8 mouse cellular contexts compared by ENCODE assay signal in genomic region chr11:68902047-68902364, GRCm38 (mm10). TPM values are rescaled to one million over a fixed set of nuclear protein-coding genes. Genes with fewer than 3 reads are reported as not detected.
DNase-seq lines count a peak whose midpoint lies in the region; ATAC-seq and TF ChIP-seq lines count a peak whose summit lies in the region.

No protein-coding gene starts in this region.

- peak overlapping the region; percentile 99 for H3K9ac ChIP-seq in kidney, embryonic 14.5 days (ENCODE audit: low read depth, low read length)
- peak overlapping the region; percentile 98 for H3K9ac ChIP-seq in hindbrain, embryonic 12.5 days
- H3K9ac ChIP-seq in midbrain, embryonic 12.5 days (replicated peaks): peak overlapping the region; percentile 89

- peak overlapping the region; percentile 99 for H3K4me3 ChIP-seq in kidney, embryonic 14.5 days (ENCODE audit: low read length)
- peak overlapping the region; percentile 63 for H3K4me3 ChIP-seq in bone marrow macrophage, adult 2 months (ENCODE audit: insufficient read depth, low read length)
- H3K4me3 ChIP-seq in hindbrain, embryonic 12.5 days: peak overlapping the region; percentile 91
- H3K4me3 ChIP-seq in midbrain, embryonic 12.5 days: peak overlapping the region; percentile 72

- under 1% methylated on average over 10 of the region's 10 CpGs for WGBS in kidney, embryonic 14.5 days
- 2% methylated on average over 10 of the region's 10 CpGs for WGBS in hindbrain, embryonic 12.5 days
- under 1% methylated on average over 10 of the region's 10 CpGs for WGBS in midbrain, embryonic 12.5 days

- no peaks in the 10 kb centered on the region for H3K9me3 ChIP-seq in kidney, embryonic 14.5 days (ENCODE audit: control insufficient read depth, low read length)
- H3K9me3 ChIP-seq in hindbrain, embryonic 12.5 days (replicated peaks): no peaks in the 10 kb centered on the region
- 0 out of 2 replicates have a peak, but pooled peaks cover 2% of the 10 kb centered on the region for H3K9me3 ChIP-seq in midbrain, embryonic 12.5 days

- peaks cover 5% of the 10 kb centered on the region; the same call in 1 of the 2 replicates for H3K4me1 ChIP-seq in kidney, embryonic 14.5 days (ENCODE audit: control insufficient read depth, insufficient read depth, low read length)
- H3K4me1 ChIP-seq in bone marrow macrophage, adult 2 months (ENCODE audit: control insufficient read depth, insufficient read depth, low read length): peaks cover 10% of the 10 kb centered on the region
- H3K4me1 ChIP-seq in hindbrain, embryonic 12.5 days: peaks cover 9% of the 10 kb centered on the region
- H3K4me1 ChIP-seq in midbrain, embryonic 12.5 days: peaks cover 14% of the 10 kb centered on the region

- H3K27me3 ChIP-seq in kidney, embryonic 14.5 days (ENCODE audit: control insufficient read depth, insufficient read depth, low read length): no peaks in the 10 kb centered on the region
- peaks cover 12% of the 10 kb centered on the region; the same call in 1 of the 2 replicates for H3K27me3 ChIP-seq in hindbrain, embryonic 12.5 days
- peaks cover 13% of the 10 kb centered on the region; the same call in 1 of the 2 replicates for H3K27me3 ChIP-seq in midbrain, embryonic 12.5 days

- ATAC-seq in kidney, embryonic 14.5 days (ENCODE audit: low FRiP score, low TSS enrichment): no peak
- ATAC-seq in hindbrain, embryonic 12.5 days (ENCODE audit: low FRiP score): 0 out of 2 replicates have a peak, but pooled peaks have one; percentile 14
- ATAC-seq in midbrain, embryonic 12.5 days (ENCODE audit: low FRiP score, low read depth): no peak

- TF ChIP-seq CTCF in bone marrow macrophage, adult 2 months (IDR thresholded peaks at IDR 0.05; ENCODE audit: low read depth, low read length): no peak

- peaks cover 43% of the 10 kb centered on the region for H3K36me3 ChIP-seq in kidney, embryonic 14.5 days (ENCODE audit: control insufficient read depth, insufficient read depth, low read length)
- H3K36me3 ChIP-seq in hindbrain, embryonic 12.5 days: peaks cover 42% of the 10 kb centered on the region
- H3K36me3 ChIP-seq in midbrain, embryonic 12.5 days: peaks cover 44% of the 10 kb centered on the region

- H3K4me2 ChIP-seq in kidney, embryonic 14.5 days (replicated peaks; ENCODE audit: low read depth, low read length): peak overlapping the region; percentile 59
- H3K4me2 ChIP-seq in hindbrain, embryonic 12.5 days (replicated peaks): peak overlapping the region; percentile 84
- H3K4me2 ChIP-seq in midbrain, embryonic 12.5 days (replicated peaks): peak overlapping the region; percentile 77

- no peak for TF ChIP-seq POLR2A in bone marrow macrophage, adult 2 months (IDR thresholded peaks at IDR 0.05; ENCODE audit: borderline replicate concordance, low read depth, low read length)

- no peak for DNase-seq in kidney, postnatal 36 days
- DNase-seq in thymus, postnatal 36 days: no peak
- no peak for DNase-seq in frontal cortex, postnatal 25 days (ENCODE audit: low spot score in 2 of 2)
- DNase-seq in B cell, adult 2 months: no peak

- peak overlapping the region; percentile 89 for H3K27ac ChIP-seq in kidney, embryonic 14.5 days (ENCODE audit: low read depth, low read length)
- H3K27ac ChIP-seq in bone marrow macrophage, adult 2 months (ENCODE audit: insufficient read depth, low read depth, low read length): peak overlapping the region; percentile 67
- H3K27ac ChIP-seq in hindbrain, embryonic 12.5 days: peak overlapping the region; percentile 89
- H3K27ac ChIP-seq in midbrain, embryonic 12.5 days (replicated peaks): peak overlapping the region; percentile 94

RNA-seq across cellular contexts. Expression of gene Rpl26, which starts 0.6 kb away (rescaled TPM):
- polyA plus RNA-seq in kidney, embryonic 14.5 days (2014; fragmentation: Nextera tagmentation; extraction: Ambion mirVana): 1,184 and 1,677 TPM in 2 replicates
- polyA plus RNA-seq in bone marrow macrophage, adult 2 months (2012; ENCODE audit: insufficient read depth, insufficient read length, missing spikeins): 2,262 and 2,432 TPM in 2 replicates
- polyA plus RNA-seq in hindbrain, embryonic 12.5 days (2016; fragmentation: Nextera tagmentation; extraction: Ambion mirVana): 624 and 749 TPM in 2 replicates
- polyA plus RNA-seq in midbrain, embryonic 12.5 days (2016; fragmentation: Nextera tagmentation; extraction: Ambion mirVana): 743 and 773 TPM in 2 replicates

RNA-seq across cellular contexts. Expression of gene Rnf222, which starts 13.7 kb away (rescaled TPM):
- 0.05 and 0.06 TPM in 2 replicates for polyA plus RNA-seq in kidney, embryonic 14.5 days (2014; fragmentation: Nextera tagmentation; extraction: Ambion mirVana)
- not detected in 2 replicates for polyA plus RNA-seq in bone marrow macrophage, adult 2 months (2012; ENCODE audit: insufficient read depth, insufficient read length, missing spikeins)
- polyA plus RNA-seq in hindbrain, embryonic 12.5 days (2016; fragmentation: Nextera tagmentation; extraction: Ambion mirVana): 0.07 TPM in 1 of 2 replicates, not detected in the other
- 0.10 TPM in 1 of 2 replicates, not detected in the other for polyA plus RNA-seq in midbrain, embryonic 12.5 days (2016; fragmentation: Nextera tagmentation; extraction: Ambion mirVana)

RNA-seq across cellular contexts. Expression of gene Odf4, which starts 24.9 kb away (rescaled TPM):
- polyA plus RNA-seq in kidney, embryonic 14.5 days (2014; fragmentation: Nextera tagmentation; extraction: Ambion mirVana): not detected in 2 replicates
- not detected in 2 replicates for polyA plus RNA-seq in bone marrow macrophage, adult 2 months (2012; ENCODE audit: insufficient read depth, insufficient read length, missing spikeins)
- polyA plus RNA-seq in hindbrain, embryonic 12.5 days (2016; fragmentation: Nextera tagmentation; extraction: Ambion mirVana): 0.36 TPM in 1 of 2 replicates, not detected in the other
- 0.20 TPM in 1 of 2 replicates, not detected in the other for polyA plus RNA-seq in midbrain, embryonic 12.5 days (2016; fragmentation: Nextera tagmentation; extraction: Ambion mirVana)

RNA-seq across cellular contexts. Expression of gene Ndel1, which starts 30.3 kb away (rescaled TPM):
- 46.7 and 70.6 TPM in 2 replicates for polyA plus RNA-seq in kidney, embryonic 14.5 days (2014; fragmentation: Nextera tagmentation; extraction: Ambion mirVana)
- polyA plus RNA-seq in bone marrow macrophage, adult 2 months (2012; ENCODE audit: insufficient read depth, insufficient read length, missing spikeins): 63.4 and 64.6 TPM in 2 replicates
- 76.2 and 77.1 TPM in 2 replicates for polyA plus RNA-seq in hindbrain, embryonic 12.5 days (2016; fragmentation: Nextera tagmentation; extraction: Ambion mirVana)
- 60.4 and 65.3 TPM in 2 replicates for polyA plus RNA-seq in midbrain, embryonic 12.5 days (2016; fragmentation: Nextera tagmentation; extraction: Ambion mirVana)

RNA-seq across cellular contexts. Expression of gene Arhgef15, which starts 55.3 kb away (rescaled TPM):
- polyA plus RNA-seq in kidney, embryonic 14.5 days (2014; fragmentation: Nextera tagmentation; extraction: Ambion mirVana): 10.2 and 15.9 TPM in 2 replicates
- polyA plus RNA-seq in bone marrow macrophage, adult 2 months (2012; ENCODE audit: insufficient read depth, insufficient read length, missing spikeins): not detected in 2 replicates
- polyA plus RNA-seq in hindbrain, embryonic 12.5 days (2016; fragmentation: Nextera tagmentation; extraction: Ambion mirVana): 8.5 TPM in 2 replicates
- polyA plus RNA-seq in midbrain, embryonic 12.5 days (2016; fragmentation: Nextera tagmentation; extraction: Ambion mirVana): 5.9 and 6.7 TPM in 2 replicates
